Mouse (Mus musculus) lung, postnatal 10 days (tissue): ENCODE data around the gene Usp7.
"Not testable (repeated sequence)": the region's sequence is repeated elsewhere in the genome, so short reads cannot be mapped to it uniquely, and the experiment has no call there.

Source experiments
- DNase-seq: peaks from one replicate; pipeline ENCODE4 v3.0.0; 2021

Usp7 gene

GRCm38 (mm10) chr16:8781660-8782059 lies 10.4 kb downstream of the Usp7 start:
- no peak for DNase-seq

- no peak for DNase-seq
Observed at GRCm38 (mm10) chr16:8781191-8781590, 10.9 kb downstream of the Usp7 start.

GRCm38 (mm10) chr16:8780187-8780586 lies 11.9 kb downstream of the Usp7 start:
- no peak for DNase-seq

GRCm38 (mm10) chr16:8778697-8779096 lies 13.4 kb downstream of the Usp7 start:
- DNase-seq = no peak

GRCm38 (mm10) chr16:8777202-8777601 lies 14.9 kb downstream of the Usp7 start:
- no peak for DNase-seq

GRCm38 (mm10) chr16:8776634-8777033 lies 15.5 kb downstream of the Usp7 start:
- no peak for DNase-seq

GRCm38 (mm10) chr16:8771086-8771485 lies 21.0 kb downstream of the Usp7 start:
- DNase-seq = peak; percentile 13

- DNase-seq = not testable (repeated sequence)
Observed at GRCm38 (mm10) chr16:8770342-8770741, 21.8 kb downstream of the Usp7 start.

- DNase-seq = no peak
Observed at GRCm38 (mm10) chr16:8769466-8769865, 22.6 kb downstream of the Usp7 start.

- peak; percentile 82 for DNase-seq
Observed at GRCm38 (mm10) chr16:8769065-8769464, 23.0 kb downstream of the Usp7 start.

GRCm38 (mm10) chr16:8768588-8768987 lies 23.5 kb downstream of the Usp7 start:
- no peak for DNase-seq

GRCm38 (mm10) chr16:8768071-8768470 lies 24.0 kb downstream of the Usp7 start:
- no peak for DNase-seq

GRCm38 (mm10) chr16:8767133-8768052 lies 24.7 kb downstream of the Usp7 start:
- DNase-seq = no peak

GRCm38 (mm10) chr16:8766196-8766595 lies 25.9 kb downstream of the Usp7 start:
- no peak for DNase-seq

- no peak for DNase-seq
Observed at GRCm38 (mm10) chr16:8764124-8764907, 27.8 kb downstream of the Usp7 start.

- DNase-seq = no peak
Observed at GRCm38 (mm10) chr16:8763028-8763427, 29.1 kb downstream of the Usp7 start.

- DNase-seq = no peak
Observed at GRCm38 (mm10) chr16:8761894-8762293, 30.2 kb downstream of the Usp7 start.

GRCm38 (mm10) chr16:8761005-8761404 lies 31.1 kb downstream of the Usp7 start:
- DNase-seq = no peak

GRCm38 (mm10) chr16:8758979-8759378 lies 33.1 kb downstream of the Usp7 start:
- no peak for DNase-seq

GRCm38 (mm10) chr16:8758193-8758592 lies 33.9 kb downstream of the Usp7 start:
- DNase-seq = no peak

GRCm38 (mm10) chr16:8757586-8757985 lies 34.5 kb downstream of the Usp7 start:
- not testable (repeated sequence) for DNase-seq

GRCm38 (mm10) chr16:8752334-8752733 lies 39.8 kb downstream of the Usp7 start:
- DNase-seq = no peak

GRCm38 (mm10) chr16:8751555-8752235 lies 40.4 kb downstream of the Usp7 start:
- no peak for DNase-seq
